Mouse (Mus musculus) embryo, embryonic 11 days (tissue): ENCODE data around the gene Gpr4.
A peak's percentile ranks its signal among the peaks of the same experiment; 100 is the strongest.

Experiments used
- DNase-seq: peaks from one replicate; pipeline ENCODE4 v3.0.0-alpha.2; 2015

The Gpr4 gene

GRCm38 (mm10) chr7:19196676-19197075 lies 15.7 kb upstream of the Gpr4 start:
- DNase-seq, result peak; percentile 30

- no peak for DNase-seq
Measured at GRCm38 (mm10) chr7:19197985-19198384, 14.4 kb upstream of the Gpr4 start.

DNA sequence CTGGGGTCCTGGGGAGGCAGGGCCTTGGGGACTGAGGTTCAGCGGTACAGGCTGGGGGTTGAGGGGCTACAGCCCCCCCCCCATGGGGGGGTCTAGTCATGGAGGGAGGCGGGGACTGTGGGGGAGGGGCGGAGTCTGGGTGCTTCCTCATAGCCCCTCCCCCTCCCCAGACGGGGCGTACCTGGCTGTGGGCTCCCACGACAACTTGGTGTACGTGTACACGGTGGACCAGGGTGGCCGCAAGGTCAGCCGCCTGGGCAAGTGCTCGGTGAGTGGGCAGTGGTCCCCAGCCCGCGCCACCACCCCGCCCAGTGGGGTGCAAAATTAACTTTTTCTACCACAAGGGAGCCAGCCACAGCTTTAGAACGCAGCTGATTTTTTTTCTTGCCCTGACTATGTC lies 10.7 kb upstream of the Gpr4 start:
- no peak for DNase-seq

DNA sequence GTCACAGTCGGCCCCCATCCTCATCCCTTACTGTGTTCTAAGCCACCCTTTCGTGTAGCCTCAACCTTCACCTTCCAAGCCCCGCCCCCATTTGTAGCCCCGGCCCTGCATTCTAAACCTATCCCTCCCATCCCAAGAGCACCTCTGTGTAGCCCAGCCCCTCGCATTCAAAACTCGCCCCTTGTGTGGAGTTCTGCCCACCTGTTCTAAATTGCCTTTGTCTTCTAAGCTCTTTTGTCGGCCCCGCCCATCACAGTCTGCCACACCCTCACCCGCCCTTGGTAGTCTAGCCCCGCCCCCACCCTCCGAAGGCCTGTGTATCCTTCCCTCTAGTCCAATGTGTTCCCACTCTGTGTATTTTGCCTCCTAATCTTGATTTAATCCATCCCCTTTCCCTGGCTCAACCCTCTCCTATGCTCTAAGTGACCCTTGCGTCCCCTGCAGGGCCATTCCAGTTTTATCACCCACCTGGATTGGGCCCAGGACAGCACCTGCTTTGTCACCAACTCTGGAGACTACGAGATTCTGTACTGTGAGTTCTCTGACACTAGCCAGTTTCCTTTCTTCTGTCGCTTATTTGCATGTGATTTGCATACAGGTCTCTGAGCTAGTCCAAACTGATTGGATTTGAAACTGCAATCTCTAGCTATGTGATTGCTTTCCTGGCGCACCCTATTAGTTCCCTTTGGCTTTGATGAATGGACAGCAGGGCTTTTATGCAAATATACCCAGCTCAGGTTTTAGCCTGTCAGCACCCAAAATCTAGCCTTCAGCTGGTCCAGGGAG lies 10.1 kb upstream of the Gpr4 start:
- DNase-seq, result no peak

GRCm38 (mm10) chr7:19208201-19208910 lies 4.0 kb upstream of the Gpr4 start:
- no peak for DNase-seq

DNA sequence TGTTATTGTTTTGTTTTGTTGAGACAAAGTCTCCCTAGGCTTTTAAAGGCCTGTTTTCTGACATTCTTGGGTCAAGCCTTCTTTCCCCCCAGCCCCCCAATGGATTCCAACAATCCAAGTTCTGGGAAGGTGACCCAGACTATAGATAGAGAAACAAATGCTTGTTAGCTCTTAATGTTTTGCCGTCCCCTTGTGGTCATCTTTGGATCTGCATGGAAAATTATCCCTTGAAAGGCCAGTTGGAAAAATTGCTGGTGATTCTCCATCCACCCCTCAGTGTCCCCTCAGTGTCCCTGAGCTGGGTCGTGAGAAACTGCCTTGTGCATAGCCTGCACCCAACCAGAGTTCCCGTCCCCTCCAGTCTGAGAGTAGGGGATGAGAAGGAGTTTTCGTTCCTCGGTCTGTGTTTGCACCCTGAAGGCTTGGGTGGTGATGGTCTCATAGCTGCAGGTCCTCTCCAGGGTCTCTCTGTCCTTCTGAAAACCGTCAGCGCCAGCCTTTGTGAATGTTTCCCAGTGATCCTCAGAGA lies 3.3 kb upstream of the Gpr4 start:
- DNase-seq, result peak; percentile 67

GRCm38 (mm10) chr7:19209494-19209893 lies 2.8 kb upstream of the Gpr4 start:
- no peak for DNase-seq

- no peak for DNase-seq
Measured at GRCm38 (mm10) chr7:19210010-19210409, 2.3 kb upstream of the Gpr4 start.

GRCm38 (mm10) chr7:19211041-19211675 lies 1.2 kb upstream of the Gpr4 start:
- DNase-seq, result no peak

- no peak for DNase-seq
Measured at GRCm38 (mm10) chr7:19213385-19213784, 1.0 kb downstream of the Gpr4 start.

GRCm38 (mm10) chr7:19214369-19214768 lies 2.0 kb downstream of the Gpr4 start:
- DNase-seq, result no peak

- no peak for DNase-seq
Measured at GRCm38 (mm10) chr7:19214940-19215339, 2.6 kb downstream of the Gpr4 start.

- peak; percentile 37 for DNase-seq
Measured at GRCm38 (mm10) chr7:19217492-19217891, 5.2 kb downstream of the Gpr4 start.

DNA sequence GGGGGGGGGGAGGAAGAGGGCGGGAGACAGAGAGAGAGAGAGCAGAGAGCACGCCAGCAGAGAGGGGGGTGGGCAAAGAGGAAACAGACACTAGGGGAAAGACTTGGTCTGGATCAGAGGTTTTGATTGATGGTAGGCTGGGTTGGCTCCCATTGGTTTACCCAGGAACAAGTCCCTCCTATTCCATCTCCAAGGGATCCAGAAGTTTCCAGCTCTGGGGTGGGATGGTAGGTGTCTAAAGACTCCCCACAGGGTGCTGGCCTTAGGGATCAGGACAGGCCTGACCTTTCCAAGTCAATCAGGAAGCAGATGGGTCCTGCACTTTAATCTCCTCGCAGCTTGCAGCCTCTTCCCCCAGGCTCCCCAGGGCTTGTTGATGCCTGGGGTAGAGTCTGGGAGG lies 5.6 kb downstream of the Gpr4 start:
- no peak for DNase-seq

DNA sequence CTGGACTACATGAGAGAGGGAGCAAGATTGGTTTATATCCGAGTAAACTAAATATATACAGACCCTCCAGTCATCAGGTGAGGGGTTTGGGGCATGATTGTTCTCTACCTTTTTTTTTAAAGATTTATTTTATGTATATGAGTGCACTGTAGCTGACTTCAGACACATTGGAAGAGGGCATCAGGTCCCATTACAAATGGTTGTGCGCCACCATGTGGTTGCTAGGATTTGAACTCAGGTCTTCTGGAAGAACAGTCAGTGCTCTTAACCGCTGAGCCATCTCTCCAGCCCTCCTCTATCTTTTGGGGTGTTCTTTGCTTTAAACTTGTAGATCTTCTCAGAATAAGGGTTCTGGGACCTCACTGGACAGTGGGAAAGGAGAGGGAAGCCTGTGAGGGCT lies 7.7 kb downstream of the Gpr4 start:
- no peak for DNase-seq

DNA sequence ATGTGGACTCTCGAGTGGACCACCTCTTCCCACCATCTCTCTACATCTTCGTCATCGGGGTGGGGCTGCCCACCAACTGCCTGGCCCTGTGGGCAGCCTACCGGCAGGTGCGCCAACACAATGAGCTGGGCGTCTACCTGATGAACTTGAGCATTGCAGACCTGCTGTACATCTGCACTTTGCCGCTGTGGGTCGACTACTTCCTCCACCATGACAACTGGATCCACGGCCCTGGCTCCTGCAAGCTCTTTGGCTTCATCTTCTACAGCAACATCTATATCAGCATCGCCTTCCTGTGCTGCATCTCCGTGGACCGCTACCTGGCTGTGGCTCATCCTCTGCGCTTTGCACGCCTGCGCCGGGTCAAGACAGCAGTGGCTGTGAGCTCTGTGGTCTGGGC lies 9.9 kb downstream of the Gpr4 start:
- DNase-seq, result no peak

- DNase-seq, result no peak
Measured at GRCm38 (mm10) chr7:19222875-19223274, 10.5 kb downstream of the Gpr4 start.

GRCm38 (mm10) chr7:19224933-19225332 lies 12.6 kb downstream of the Gpr4 start:
- DNase-seq, result no peak

GRCm38 (mm10) chr7:19226817-19227797 lies 14.8 kb downstream of the Gpr4 start:
- peak; percentile 62 for DNase-seq

- DNase-seq, result peak; percentile 100
Measured at GRCm38 (mm10) chr7:19227883-19228792, 15.8 kb downstream of the Gpr4 start, which contains the start of gene Opa3. TSS of gene Opa3 (plus strand) at chr7:19228334.

GRCm38 (mm10) chr7:19228793-19229148 lies 16.4 kb downstream of the Gpr4 start:
- DNase-seq, result no peak
